Mouse (Mus musculus) cortical plate, adult 2 months (tissue): ENCODE data around the gene Ppm1l.

Experiments used
- CTCF ChIP-seq: fragments of 200-500 bp; IDR thresholded peaks from 2 replicates; pipeline ENCODE4 v1.5.1; 2011; ENCODE audit warnings: mild to moderate bottlenecking, control low read depth, low read length; ENCODE audit not compliant: insufficient read depth; ENCODE audit errors: extremely low read depth
- POLR2A ChIP-seq: fragments of 200-500 bp; IDR thresholded peaks from 2 replicates; pipeline ENCODE4 v1.6.1; 2011; ENCODE audit warnings: mild to moderate bottlenecking, low read length, control low read depth; ENCODE audit not compliant: insufficient read depth; ENCODE audit errors: extremely low read depth

DNA sequence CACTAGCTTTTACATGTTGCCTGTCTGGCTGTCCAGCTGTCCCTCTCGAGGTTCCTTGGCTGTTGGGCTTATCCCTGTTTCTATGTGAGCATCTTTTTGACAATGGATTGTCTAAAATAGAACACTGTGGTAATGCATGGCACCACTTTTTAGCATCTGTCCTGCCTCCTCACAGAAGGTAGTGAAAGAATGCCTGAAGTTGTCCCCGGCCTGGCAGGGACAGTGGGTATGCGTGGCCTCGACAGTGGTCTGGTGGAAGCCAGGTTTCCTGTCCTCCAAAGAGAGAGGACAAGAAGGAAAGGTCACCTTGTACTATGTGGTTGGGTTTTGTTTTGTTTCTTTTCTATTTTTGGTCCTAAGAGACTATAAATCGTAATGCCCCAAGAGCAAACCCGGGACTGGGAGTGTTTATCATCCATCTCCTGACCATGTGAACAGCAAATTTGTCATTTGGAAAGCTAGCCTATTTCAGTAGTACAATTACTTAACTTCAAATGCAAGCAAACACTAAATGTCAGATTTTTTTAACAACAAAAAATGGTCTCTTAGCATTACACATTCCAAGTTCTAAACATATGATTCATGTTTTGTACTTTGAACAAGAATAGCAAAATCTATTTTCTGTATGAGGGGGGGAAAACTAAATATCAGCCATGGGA is 242.8 kb downstream of the Ppm1l start:
- TF ChIP-seq CTCF (no peak), POLR2A (no peak)
